Mouse (Mus musculus) induced T-regulatory cell, adult 2 months (primary cell): ENCODE measurements around the gene Elovl2.
A peak's percentile ranks its signal among the peaks of the same experiment; 100 is the strongest.
"Not testable (repeated sequence)": the region's sequence is repeated elsewhere in the genome, so short reads cannot be mapped to it uniquely, and the experiment has no call there.

ENCODE experiments used
- DNase-seq: peaks from one replicate; pipeline ENCODE4 v3.0.0-alpha.2; 2012; ENCODE audit warnings: low read depth

The Elovl2 gene

DNA sequence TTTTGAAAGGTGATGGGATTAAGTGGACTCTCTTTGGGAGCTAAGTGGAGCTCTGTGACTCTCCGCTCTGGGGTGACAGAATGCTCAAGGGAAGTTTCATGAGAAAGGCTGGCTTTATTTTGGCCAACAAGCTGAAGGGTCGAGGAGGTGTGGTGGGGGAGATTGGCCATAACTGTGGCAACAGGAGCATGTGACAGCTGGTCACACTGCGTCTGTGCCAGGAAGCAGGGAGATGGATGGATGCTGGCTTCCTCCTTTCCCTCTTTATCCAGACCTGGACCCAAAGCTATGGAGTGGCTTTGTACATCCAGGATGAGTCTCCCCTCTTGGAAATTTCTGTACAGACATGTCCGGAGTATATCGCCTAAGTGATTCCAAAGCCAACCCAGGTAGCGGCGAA is 13.0 kb upstream of the Elovl2 start:
- DNase-seq = no peak

GRCm38 (mm10) chr13:41232209-41232608 is 12.0 kb upstream of the Elovl2 start:
- DNase-seq = no peak

GRCm38 (mm10) chr13:41231389-41231983 is 11.3 kb upstream of the Elovl2 start:
- DNase-seq = no peak

DNA sequence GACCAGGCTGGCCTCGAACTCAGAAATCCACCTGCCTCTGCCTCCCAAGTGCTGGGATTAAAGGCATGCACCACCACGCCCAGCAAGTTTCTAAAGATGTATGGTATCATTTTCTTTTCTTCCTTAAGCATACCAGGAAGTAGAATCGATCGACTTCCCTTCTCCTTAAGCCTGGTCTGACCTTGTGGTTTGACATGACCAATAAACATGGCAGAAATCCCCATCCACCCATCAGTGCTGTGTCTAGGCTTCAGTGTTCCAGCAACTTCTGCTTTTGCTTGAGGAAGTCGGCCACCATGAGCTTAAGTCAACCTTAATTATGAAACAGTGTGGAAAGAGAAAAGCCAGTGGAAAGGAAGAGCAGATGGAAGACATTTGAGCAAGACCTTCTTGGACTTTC is 10.1 kb upstream of the Elovl2 start:
- DNase-seq = no peak

DNA sequence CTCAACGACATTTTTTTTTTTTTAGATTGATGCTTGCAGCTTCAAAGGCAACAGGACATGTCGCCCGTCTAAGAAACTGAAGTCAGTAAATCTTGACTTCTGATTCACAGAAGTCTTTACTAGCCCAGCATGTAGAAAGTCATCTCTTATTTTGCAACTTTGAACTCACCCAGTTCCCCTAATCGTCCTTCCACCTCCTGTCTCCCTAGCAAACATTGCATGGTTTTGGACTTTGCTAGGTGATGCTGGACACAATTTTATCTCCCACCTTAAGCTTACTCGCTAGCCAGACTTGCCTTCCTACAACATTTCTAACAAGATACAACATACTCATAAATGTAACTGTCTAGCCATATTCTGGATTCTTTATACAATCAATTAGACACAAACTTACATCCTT is 7.9 kb upstream of the Elovl2 start:
- DNase-seq = no peak

GRCm38 (mm10) chr13:41226513-41226912 is 6.3 kb upstream of the Elovl2 start:
- DNase-seq = no peak

DNA sequence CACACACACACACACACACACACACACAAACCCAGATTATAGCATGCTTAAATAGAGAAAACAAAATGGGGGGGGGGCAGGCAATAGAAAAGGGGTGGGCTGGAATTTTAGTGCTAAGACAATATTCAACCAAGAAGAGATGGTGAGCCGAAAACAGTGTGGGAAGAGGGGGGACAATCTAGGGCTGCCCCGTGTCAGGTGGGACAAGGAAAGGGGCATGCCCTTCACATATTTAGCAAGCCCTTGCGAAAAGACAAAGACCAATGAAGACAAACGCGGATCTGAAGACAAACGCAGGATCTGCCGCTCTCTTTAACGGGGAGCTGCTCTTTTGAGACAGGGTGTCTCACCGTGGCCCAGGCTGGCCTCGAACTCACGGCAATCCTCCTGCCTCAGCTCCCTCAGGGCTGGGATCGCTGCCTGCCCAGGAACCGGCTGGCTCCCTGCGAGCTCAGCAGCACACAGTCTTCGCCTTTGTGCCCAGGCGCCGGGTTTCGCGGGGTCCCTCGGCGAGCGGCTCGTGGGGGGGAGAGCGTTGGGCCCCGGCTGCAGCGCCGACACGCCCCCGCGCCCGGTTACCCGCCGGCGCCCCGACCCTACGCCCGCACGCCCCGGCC is 410 bp downstream of the Elovl2 start:
- no peak for DNase-seq

DNA sequence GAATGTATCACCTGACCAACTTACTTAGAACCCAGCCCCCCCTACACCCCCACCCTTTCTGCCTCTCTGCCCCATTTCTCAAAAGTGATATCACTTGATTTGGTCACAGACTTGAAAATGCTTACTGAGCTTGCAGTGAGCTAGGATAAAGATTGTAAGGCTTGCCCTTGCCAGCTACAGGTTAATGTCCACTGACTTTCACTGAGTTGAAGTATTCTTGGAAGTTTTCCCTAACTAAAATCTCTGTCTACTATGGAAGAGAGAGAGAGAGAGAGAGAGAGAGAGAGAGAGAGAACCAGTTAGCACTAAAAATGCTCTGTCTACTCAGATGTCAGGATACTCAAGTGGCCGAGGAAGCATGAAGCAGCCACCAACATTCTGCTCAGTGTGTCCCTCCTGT is 1.1 kb downstream of the Elovl2 start:
- DNase-seq = no peak

- DNase-seq = no peak
Measured at GRCm38 (mm10) chr13:41216236-41216635, 4.0 kb downstream of the Elovl2 start.

DNA sequence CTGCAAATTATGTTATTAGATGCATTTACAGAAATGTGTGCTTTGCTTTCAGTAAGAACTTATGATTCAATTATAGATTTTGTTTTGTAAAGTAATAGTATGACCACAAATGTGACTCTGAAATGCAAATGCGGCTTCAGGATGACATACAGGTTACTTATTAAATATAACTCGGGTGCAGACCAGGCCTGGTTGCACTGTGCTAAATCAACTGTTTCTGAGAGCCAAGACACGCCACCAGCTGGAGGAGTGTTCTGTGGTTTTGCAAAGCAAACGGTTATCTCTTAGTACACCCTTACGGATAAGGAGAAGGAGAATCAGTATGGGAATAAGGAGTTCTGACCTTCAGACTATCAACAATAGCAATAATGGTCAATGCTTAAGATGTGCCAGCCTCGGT is 4.5 kb downstream of the Elovl2 start:
- DNase-seq = no peak

- no peak for DNase-seq
Measured at GRCm38 (mm10) chr13:41212558-41213322, 7.5 kb downstream of the Elovl2 start.

DNA sequence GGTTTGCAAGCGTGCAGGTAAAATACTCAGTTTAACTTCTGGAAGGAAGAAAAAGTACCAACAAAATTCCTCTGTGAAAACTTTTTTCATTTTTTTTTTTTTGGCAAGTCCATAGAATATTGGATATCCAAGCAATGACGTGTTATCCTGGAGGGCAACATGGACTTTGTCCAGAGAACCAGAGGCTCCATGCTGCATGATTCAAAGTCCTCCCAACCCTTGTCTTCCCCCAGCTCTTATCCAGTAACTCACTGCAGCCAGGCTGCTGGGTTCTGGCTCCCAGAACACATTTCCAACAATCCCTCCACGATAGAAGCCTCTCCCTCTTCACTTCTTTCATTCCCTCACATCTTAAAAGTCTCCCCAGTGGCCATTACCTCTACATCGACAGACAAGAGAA is 8.9 kb downstream of the Elovl2 start:
- DNase-seq = no peak

DNA sequence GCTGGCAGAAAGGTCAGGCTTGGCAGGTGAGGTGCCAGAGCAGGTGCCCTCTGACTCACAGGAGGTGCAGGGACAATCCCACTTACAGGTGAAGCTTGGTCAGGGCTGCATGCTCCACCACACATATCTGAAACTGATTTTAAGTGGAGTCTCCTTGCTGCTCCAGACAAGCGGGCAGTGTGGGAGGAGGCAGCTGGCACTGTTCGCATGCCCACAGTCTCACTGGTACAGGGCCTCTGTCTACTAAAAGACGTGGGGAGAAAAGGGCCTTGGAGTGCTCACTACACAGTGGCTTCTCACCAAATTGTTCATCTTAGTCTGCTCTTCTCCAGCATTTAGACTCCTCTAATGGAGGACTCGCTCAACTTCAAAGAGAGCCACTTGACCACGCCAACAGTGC is 14.0 kb downstream of the Elovl2 start:
- no peak for DNase-seq

DNA sequence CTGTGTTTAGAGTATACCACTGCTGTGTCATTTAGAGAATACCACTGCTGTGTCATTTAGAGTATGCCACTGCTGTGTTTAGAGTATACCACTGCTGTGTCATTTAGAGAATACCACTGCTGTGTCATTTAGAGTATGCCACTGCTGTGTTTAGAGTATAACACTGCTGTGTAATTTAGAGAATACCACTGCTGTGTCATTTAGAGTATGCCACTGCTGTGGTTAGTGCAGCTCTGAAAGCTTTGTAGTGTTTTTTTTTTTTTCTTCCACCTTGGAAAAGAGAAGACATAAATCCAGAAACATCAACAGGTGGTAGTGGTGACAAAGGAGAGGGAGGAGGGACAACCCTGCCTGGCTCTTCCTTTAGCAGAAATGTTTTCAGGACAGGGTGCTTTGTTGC is 14.6 kb downstream of the Elovl2 start:
- DNase-seq = not testable (repeated sequence)

GRCm38 (mm10) chr13:41203691-41204090 is 16.5 kb downstream of the Elovl2 start:
- no peak for DNase-seq

DNA sequence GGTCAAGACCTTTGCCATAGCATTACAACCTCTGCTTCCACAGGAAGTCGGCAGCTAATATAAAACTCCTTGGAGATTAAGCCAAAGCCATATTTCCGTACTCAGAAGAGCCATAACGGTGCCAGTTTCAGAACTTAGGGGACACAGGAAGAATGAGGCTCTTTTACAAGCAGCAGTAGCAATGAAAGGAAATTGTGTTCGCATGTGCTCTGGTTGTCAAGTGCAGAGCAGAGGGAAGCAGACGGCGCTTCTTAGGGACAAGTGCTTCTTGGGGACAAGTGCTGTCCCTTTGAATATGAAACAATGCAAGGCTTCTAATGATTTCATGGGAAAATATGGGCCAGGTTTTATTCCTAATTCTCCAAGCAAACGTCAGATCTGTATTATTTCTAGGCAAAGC is 16.9 kb downstream of the Elovl2 start:
- no peak for DNase-seq

DNA sequence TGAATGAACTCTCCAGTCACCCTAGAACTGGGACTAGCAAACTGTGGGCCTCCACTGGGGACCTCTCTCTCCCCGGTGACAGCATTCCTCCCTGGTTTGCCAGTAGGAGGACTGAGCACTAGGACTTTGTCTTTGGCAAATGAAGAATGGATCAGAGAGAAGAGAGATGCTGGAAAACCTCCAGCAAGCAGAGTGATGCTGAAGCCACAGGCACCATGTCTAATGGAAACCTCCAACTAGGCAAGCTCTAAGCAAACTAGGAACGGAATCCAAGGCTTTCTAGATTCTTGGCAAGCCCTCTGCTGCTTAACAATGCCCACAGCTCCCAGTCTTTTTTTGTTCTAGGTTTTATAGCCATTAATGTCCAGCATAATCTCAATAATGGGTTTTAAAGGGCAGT is 19.3 kb downstream of the Elovl2 start:
- DNase-seq = no peak

GRCm38 (mm10) chr13:41195640-41196333 is 24.4 kb downstream of the Elovl2 start:
- no peak for DNase-seq

DNA sequence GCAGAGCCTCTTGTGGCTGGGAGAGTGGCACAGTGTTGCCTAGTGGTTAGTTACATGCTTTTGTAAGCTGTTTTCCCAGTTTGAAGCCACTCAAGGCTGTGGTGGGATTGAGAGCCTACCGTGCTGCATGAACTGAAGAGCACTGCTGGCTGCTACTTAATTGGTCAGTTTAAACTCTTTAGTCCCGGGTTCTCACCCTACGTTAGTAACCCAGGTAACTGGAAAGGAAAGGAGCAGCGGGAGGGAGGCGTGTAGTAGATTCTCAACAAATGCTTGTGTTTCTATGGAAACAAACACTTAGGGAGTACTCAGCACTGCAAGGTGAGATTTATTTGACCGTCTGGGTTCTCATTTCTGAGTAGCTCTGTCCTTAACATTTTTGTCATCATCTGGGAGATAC is 32.3 kb downstream of the Elovl2 start:
- DNase-seq = no peak

- DNase-seq = no peak
Measured at GRCm38 (mm10) chr13:41158426-41158825, 61.8 kb downstream of the Elovl2 start.

DNA sequence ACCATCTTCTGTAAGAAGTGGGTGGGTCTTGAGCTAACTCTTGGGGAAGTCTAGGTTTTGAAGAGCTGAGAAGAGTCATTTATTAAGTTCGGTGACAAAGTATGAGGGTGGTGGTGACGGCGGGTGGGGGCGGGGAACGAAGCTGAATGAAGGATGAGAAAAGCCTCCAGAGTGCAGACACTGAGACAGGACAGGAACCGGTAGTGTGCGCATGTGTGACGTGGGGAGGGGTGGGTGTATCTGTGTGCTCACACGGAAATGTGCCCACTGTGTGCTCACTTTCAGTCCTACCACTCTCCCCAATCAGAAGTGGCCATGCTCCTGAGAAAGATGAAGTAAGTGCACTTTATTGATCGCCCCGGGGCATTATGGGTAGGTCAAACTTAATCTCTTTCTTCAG is 67.1 kb downstream of the Elovl2 start:
- no peak for DNase-seq

DNA sequence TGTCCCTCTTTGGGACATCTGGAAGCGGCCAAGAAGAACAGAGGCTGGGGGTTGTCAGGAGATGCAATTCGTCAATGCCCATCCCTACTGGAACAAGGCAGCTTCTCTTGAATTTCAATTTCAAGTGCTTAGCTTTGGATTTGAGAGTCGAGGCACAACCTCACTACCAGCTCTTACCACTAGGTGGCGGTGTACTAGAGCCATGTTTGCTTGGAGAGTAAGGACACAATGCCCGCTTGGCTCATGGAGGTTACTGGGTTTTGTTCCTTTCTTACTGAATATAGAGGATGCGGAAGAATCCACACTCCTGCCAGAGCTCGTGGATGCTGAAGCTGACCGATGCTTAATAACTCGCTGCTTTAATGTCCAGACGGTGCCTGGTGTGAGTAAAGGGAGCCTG is 73.9 kb downstream of the Elovl2 start:
- peak; percentile 78 for DNase-seq

DNA sequence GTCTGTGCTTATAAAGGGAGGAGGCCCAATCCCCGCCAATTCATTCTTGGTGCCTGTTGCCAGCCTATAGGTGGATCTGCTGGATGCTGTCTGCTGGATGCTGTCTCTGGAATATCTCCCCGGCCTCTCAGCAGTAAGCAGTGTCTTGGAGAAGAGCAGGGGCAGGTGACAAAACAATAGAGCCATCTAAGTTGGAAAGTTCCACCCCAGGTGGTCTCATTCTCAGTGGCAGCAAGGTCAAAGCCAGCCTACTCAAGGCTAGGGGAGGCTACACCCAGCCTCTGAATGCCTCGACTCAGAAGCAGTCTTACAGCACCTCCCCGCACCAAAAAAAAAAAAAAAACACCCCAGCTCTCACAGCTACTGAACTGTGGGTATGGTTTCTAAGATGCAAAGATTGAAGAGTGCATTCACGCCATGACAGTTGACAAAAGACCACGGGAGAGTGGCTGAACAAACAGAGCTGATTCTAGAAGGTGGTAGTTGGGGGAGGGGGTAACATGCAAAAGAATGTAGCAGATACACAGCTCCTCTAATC is 74.7 kb downstream of the Elovl2 start:
- DNase-seq = no peak
